In genomic region chr16:30186701-30187270, GRCm38 (mm10) we compare ENCODE assay signal across 9 mouse cellular contexts.
A peak's percentile ranks its signal among the peaks of the same experiment; 100 is the strongest.
DNase-seq lines count a peak whose midpoint lies in the region; ATAC-seq and TF ChIP-seq lines count a peak whose summit lies in the region.
"Had no signal": no experiment of that assay in that cellular context is flagged by ENCODE, and none has a peak within 500 bp of the region (broad histone marks: within the 10 kb centered on the region; RNA-seq: fewer than 3 reads in every experiment).

No protein-coding gene starts in this region.

- no peak overlapping the region for H3K4me2 ChIP-seq in intestine, embryonic 16.5 days (ENCODE audit: low read depth, low read length)
- no peak overlapping the region for H3K4me2 ChIP-seq in midbrain, embryonic 14.5 days (ENCODE audit: low read length)

- TF ChIP-seq CTCF in thymus, adult 2 months (IDR thresholded peaks at IDR 0.05; ENCODE audit: borderline replicate concordance, control insufficient read depth, extremely low read depth, insufficient read depth, low read length, poor library complexity) = no peak

- H3K4me3 ChIP-seq in thymus, adult 2 months (ENCODE audit: control insufficient read depth, insufficient read depth, low read length) = no peak overlapping the region
- no peak overlapping the region for H3K4me3 ChIP-seq in intestine, embryonic 16.5 days (ENCODE audit: low read length)
- no peak overlapping the region for H3K4me3 ChIP-seq in midbrain, embryonic 14.5 days (replicated peaks; ENCODE audit: low read depth, low read length)

- 76% methylated on average over 10 of the region's 10 CpGs for WGBS in thymus, adult 2 months
- 66% methylated on average over 10 of the region's 10 CpGs for WGBS in intestine, embryonic 16.5 days
- WGBS in midbrain, embryonic 14.5 days = 86% methylated on average over 10 of the region's 10 CpGs

- no peak for ATAC-seq in intestine, embryonic 16.5 days
- ATAC-seq in midbrain, embryonic 14.5 days (ENCODE audit: low FRiP score, low TSS enrichment) = no peak

- H3K27ac ChIP-seq in thymus, adult 2 months (ENCODE audit: control insufficient read depth, insufficient read depth, low read length) = peak overlapping the region; percentile 4; the same call in 1 of the 2 replicates
- H3K27ac ChIP-seq in intestine, embryonic 16.5 days (ENCODE audit: low read length) = peak overlapping the region; percentile 33
- H3K27ac ChIP-seq in midbrain, embryonic 14.5 days (replicated peaks; ENCODE audit: low read depth, low read length) = no peak overlapping the region
- H3K27ac ChIP-seq: liver, embryonic 14.5 days had no signal

- peak; percentile 10 for DNase-seq in thymus, adult 2 months
- DNase-seq in thymus, postnatal 0 days (ENCODE audit: low spot score) = no peak
- DNase-seq in fibroblast of lung, adult 2 months (ENCODE audit: low read depth) = peak; percentile 84
- peak; percentile 59 for DNase-seq in lung, postnatal 25 days (ENCODE audit: low spot score)
- no peak for DNase-seq in layer of hippocampus, postnatal 14 days (ENCODE audit: low spot score in 2 of 2)
- DNase-seq in midbrain, embryonic 14.5 days = no peak
- no peak for DNase-seq in left cerebral cortex, postnatal 25 days (ENCODE audit: low spot score in 2 of 2)

- intact Hi-C loops in left cerebral cortex, postnatal 25 days (cut with DNase I) = no loop called here

- H3K27me3 ChIP-seq in thymus, adult 2 months (ENCODE audit: control insufficient read depth, insufficient read depth, low read length) = no peaks in the 10 kb centered on the region
- no peaks in the 10 kb centered on the region for H3K27me3 ChIP-seq in intestine, embryonic 16.5 days (replicated peaks; ENCODE audit: control insufficient read depth, insufficient read depth, low read length)
- peaks cover 60% of the 10 kb centered on the region for H3K27me3 ChIP-seq in midbrain, embryonic 14.5 days (ENCODE audit: control insufficient read depth, insufficient read depth, low read length)

- H3K4me1 ChIP-seq in thymus, adult 2 months (replicated peaks; ENCODE audit: control insufficient read depth, insufficient read depth, low read length) = peaks cover 49% of the 10 kb centered on the region
- peaks cover 35% of the 10 kb centered on the region for H3K4me1 ChIP-seq in intestine, embryonic 16.5 days (ENCODE audit: control insufficient read depth, insufficient read depth, low read length)
- no peaks in the 10 kb centered on the region for H3K4me1 ChIP-seq in midbrain, embryonic 14.5 days (ENCODE audit: control insufficient read depth, insufficient read depth, low read length)

- no peaks in the 10 kb centered on the region for H3K36me3 ChIP-seq in thymus, adult 2 months (ENCODE audit: control insufficient read depth, insufficient read depth, low read length)
- no peaks in the 10 kb centered on the region for H3K36me3 ChIP-seq in intestine, embryonic 16.5 days (ENCODE audit: control insufficient read depth, insufficient read depth, low read length)
- H3K36me3 ChIP-seq in midbrain, embryonic 14.5 days (ENCODE audit: control insufficient read depth, insufficient read depth, low read length) = no peaks in the 10 kb centered on the region

- no peak for TF ChIP-seq POLR2A in thymus, adult 2 months (IDR thresholded peaks at IDR 0.05; ENCODE audit: control insufficient read depth, extremely low read depth, insufficient read depth, low read length, poor library complexity)

- H3K9me3 ChIP-seq in intestine, embryonic 16.5 days (ENCODE audit: control insufficient read depth, low read length) = no peaks in the 10 kb centered on the region
- H3K9me3 ChIP-seq in midbrain, embryonic 14.5 days (ENCODE audit: control insufficient read depth, low read length) = no peaks in the 10 kb centered on the region

- H3K9ac ChIP-seq in intestine, embryonic 16.5 days (ENCODE audit: low read depth, low read length) = no peak overlapping the region
- no peak overlapping the region for H3K9ac ChIP-seq in midbrain, embryonic 14.5 days (replicated peaks; ENCODE audit: low read length)
- H3K9ac ChIP-seq: liver, embryonic 14.5 days had no signal

Comparison
In these comparisons a context has a peak if more than half of its experiments do, and no peak if none do; other contexts are left out.
1. DNase-seq: peak in thymus, adult 2 months (single experiment), fibroblast of lung, adult 2 months (single experiment) and lung, postnatal 25 days (single experiment); none in thymus, postnatal 0 days (single experiment), layer of hippocampus, postnatal 14 days (0 of 2), midbrain, embryonic 14.5 days (single experiment) and left cerebral cortex, postnatal 25 days (0 of 2).